Mouse (Mus musculus) heart, adult 8-10 months (tissue): ENCODE results near the gene Olfr859. TPM values are rescaled to one million over a fixed set of nuclear protein-coding genes. Genes with fewer than 3 reads are reported as not detected.
"Not testable (repeated sequence)": the region's sequence is repeated elsewhere in the genome, so short reads cannot be mapped to it uniquely, and the experiment has no call there.

Experiments used
- DNase-seq: peaks from one replicate; pipeline ENCODE4 v3.0.0; 2022; ENCODE audit warnings: low spot score
- total RNA-seq, 4 experiments: library from RNA; stranded (reverse); gene quantifications; 2 replicates each; pipeline ENCODE4 v1.2.4; 2022

Gene Olfr859
- not detected for total RNA-seq

GRCm38 (mm10) chr9:19804606-19805005 lies at the start of gene Olfr859:
Gene Olfr859 (plus strand): TSS chr9:19804906.
- DNase-seq, result not testable (repeated sequence)

DNA sequence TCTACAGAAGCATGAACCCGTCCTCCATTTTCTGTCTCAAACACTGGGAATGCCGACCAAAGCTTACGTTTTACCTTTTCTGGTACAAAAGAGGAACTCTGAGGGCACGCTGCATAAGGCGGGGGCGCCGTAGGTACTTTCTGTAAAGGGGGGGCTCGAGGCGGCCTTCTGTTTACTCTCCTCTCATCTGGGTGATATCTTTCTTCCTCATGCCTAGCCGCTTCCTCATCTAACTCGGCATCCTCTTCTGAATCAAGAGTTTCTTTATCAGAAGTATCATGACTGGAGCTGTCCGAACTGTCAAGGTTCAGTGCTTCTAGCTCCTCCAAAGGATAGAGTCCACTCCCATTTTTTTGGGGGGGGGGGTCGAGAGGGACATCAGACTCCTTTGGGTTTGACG lies 35.6 kb upstream of the Olfr859 start:
- DNase-seq, result no peak

DNA sequence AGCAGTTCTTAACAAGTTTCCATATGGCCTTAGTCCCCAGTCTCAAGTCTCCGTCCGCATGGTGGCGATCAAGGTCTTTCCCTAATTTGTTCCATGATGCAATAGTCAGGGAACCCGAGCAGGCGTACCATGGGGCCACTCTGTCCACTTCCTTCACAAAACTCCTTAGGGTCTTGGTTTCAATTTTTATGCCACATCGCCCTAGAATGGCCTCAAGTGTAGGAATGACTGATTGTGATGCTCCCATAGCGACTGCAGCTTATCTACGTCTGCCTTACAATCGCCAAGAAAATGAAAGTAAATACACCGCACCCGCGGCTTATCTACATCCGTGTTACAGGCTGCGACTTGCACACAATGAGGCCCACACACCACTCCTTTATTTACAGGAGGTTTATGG lies 35.0 kb upstream of the Olfr859 start:
- no peak for DNase-seq

DNA sequence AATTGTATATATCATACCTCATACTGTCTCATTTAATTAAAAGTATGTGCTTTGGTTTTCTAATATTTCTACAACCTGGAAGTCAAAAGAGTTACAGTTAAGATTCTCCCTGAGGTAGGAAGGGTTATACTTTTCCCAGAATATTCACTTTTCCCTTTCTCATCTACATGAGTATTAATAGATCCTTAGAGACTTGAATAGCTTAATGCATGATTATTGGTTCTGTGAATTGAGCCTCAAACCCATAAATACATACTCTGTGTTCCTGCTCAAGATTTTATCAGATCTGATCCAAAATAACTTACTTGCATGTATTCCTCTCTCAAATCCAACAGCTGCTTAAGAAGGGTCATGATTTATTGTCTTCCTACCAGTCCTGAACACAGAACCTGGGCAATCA lies 24.7 kb upstream of the Olfr859 start, which contains the start of gene Olfr58:
Olfr58 (plus strand) TSS at position 301 of the 400 bp plus-strand sequence.
- no peak for DNase-seq

- no peak for DNase-seq
These were observed 1.7 kb upstream of the Olfr859 start for GRCm38 (mm10) chr9:19803000-19803399.

DNA sequence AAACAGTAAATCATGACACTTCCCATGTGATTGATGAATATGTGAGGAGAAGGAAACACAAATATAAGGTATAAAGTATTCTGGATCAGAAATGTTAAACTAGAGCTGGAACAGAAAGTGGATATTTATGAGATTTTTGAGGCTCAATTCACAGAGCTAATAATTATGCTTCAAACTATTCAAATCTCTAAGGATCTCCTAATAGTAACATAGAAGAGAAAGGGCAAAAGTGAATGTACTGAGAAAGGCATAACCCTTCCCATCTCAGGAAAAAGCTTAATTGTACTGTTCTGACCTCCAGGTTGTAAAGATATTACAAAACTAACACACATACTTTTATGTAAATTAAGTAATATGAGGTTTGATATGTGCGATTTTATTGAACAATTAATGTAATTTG lies 44.9 kb downstream of the Olfr859 start, which contains the start of gene Olfr860:
Olfr860 (minus strand) TSS at position 101 of the 400 bp plus-strand sequence.
- DNase-seq, result no peak

Other genes with a start within 250 kb of the Olfr859 start
- gene Olfr854, start 237.5 kb upstream of the Olfr859 start, total RNA-seq, result not detected
- gene Olfr855, start 222.3 kb upstream of the Olfr859 start, total RNA-seq, result not detected
- gene Zfp317, start 182.8 kb upstream of the Olfr859 start, total RNA-seq, result 10 to 100 TPM; 13.3 to 14.7 (median 13.7) TPM
- gene Olfr857, start 95.5 kb upstream of the Olfr859 start, total RNA-seq, result not detected
- not detected for gene Olfr58, start 24.6 kb upstream of the Olfr859 start, total RNA-seq
- gene Olfr860, start 44.8 kb downstream of the Olfr859 start, total RNA-seq, result not detected
- gene Olfr862, start 83.1 kb downstream of the Olfr859 start, total RNA-seq, result not detected
- under 1 TPM in 1 of 4 experiments, not detected in 3; 0.03 TPM for gene Olfr77, start 112.0 kb downstream of the Olfr859 start, total RNA-seq
- gene Olfr866, start 223.1 kb downstream of the Olfr859 start, total RNA-seq, result not detected